In the genomic region with DNA sequence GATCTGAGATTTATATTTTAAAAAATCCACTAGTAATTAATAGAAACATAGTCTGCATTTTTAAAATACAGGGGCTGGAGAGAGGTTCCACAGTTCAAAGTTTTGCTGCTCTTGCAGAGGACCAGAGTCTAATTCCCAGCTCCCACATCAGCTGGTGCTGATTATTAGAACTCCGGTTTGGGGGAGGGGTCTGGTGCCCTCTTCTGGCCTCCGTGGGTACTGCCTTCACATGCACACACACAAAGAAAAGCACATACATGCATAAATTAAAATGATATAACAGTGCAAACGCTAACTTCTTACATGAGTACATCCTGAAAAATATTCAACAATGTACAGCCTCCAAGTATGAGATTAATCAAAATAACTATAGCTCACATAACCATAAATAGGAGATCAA, we compare ENCODE assay signal across 16 mouse cellular contexts. TPM values are rescaled to one million over a fixed set of nuclear protein-coding genes. Genes with fewer than 3 reads are reported as not detected.
A peak's percentile ranks its signal among the peaks of the same experiment; 100 is the strongest.
DNase-seq lines count a peak whose midpoint lies in the region; ATAC-seq and TF ChIP-seq lines count a peak whose summit lies in the region.
"Had no signal": no experiment of that assay in that cellular context is flagged by ENCODE, and none has a peak within 500 bp of the region (broad histone marks: within the 10 kb centered on the region; RNA-seq: fewer than 3 reads in every experiment).

No protein-coding gene starts in this region.

- no peak overlapping the region for H3K27ac ChIP-seq in layer of hippocampus, adult 2 months
- H3K27ac ChIP-seq: embryonic facial prominence, embryonic 15.5 days; forebrain, embryonic 12.5 days; intestine, embryonic 15.5 days; limb, embryonic 15.5 days had no signal

- no peak for ATAC-seq in granulocyte monocyte progenitor cell, adult 5-6 weeks (replicated peaks; ENCODE audit: poor library complexity, severe bottlenecking)
- ATAC-seq: intestine, embryonic 15.5 days had no signal

- no peak overlapping the region for H3K4me3 ChIP-seq in layer of hippocampus, adult 2 months
- H3K4me3 ChIP-seq: embryonic facial prominence, embryonic 15.5 days; forebrain, embryonic 12.5 days; intestine, embryonic 15.5 days; limb, embryonic 15.5 days; neural tube, embryonic 13.5 days had no signal

- peak; percentile 74 for TF ChIP-seq CTCF in layer of hippocampus, adult 2 months (conservative IDR thresholded peaks at IDR 0.05)

- no peak for DNase-seq in layer of hippocampus, adult 2 months (ENCODE audit: low spot score in 2 of 2)
- DNase-seq in layer of hippocampus, postnatal 14 days (ENCODE audit: low spot score in 2 of 2) = no peak
- peak; percentile 10 for DNase-seq in thymus, postnatal 4 days
- no peak for DNase-seq in thymus, postnatal 36 days
- peak; percentile 67 for DNase-seq in R1 (ENCODE audit: low read depth, low spot score)
- DNase-seq in left cerebral cortex, adult 8-10 months (ENCODE audit: low spot score in 2 of 2) = no peak
- DNase-seq: cerebellum, adult 18-20 months; retina, postnatal 1 day had no signal

RNA-seq across cellular contexts. Expression of gene Srrm4, which starts 50.5 kb away (rescaled TPM):
- total RNA-seq in layer of hippocampus, adult 2 months (2021) = 10 to 100 TPM; 29.4 to 29.9 TPM
- 10 to 100 TPM; 30.5 to 33.6 TPM for total RNA-seq in layer of hippocampus, postnatal 14 days (2021)
- not detected in 2 replicates for total RNA-seq in granulocyte monocyte progenitor cell, adult 5-6 weeks (2014; fragmentation: Nextera tagmentation)
- total RNA-seq in granulocyte monocyte progenitor cell, adult 5-6 weeks (2017) = not detected in 2 replicates
- total RNA-seq in left cerebral cortex, adult 8-10 months (2022) = 10 to 100 TPM; 23.7 to 26.4 (median 24.6) TPM
- total RNA-seq: CH12.LX; hematopoietic stem cell, adult 5-6 weeks had no signal

Comparison
In these comparisons a context has a peak if more than half of its experiments do, and no peak if none do; other contexts are left out.
1. DNase-seq: peak in thymus, postnatal 4 days (single experiment) and R1 (single experiment); none in layer of hippocampus, adult 2 months (0 of 2), layer of hippocampus, postnatal 14 days (0 of 2), thymus, postnatal 36 days (0 of 2) and left cerebral cortex, adult 8-10 months (0 of 2).
2. RNA of gene Srrm4, which starts 50.5 kb away (total RNA-seq): 30.5 to 33.6 TPM in layer of hippocampus, postnatal 14 days, 29.4 to 29.9 TPM in layer of hippocampus, adult 2 months and 23.7 to 26.4 TPM in left cerebral cortex, adult 8-10 months; not detected in granulocyte monocyte progenitor cell, adult 5-6 weeks; every median in the first group is over 10 times any median in the second.